Mouse (Mus musculus): Measurements from ENCODE around the gene Mpped2.

The Mpped2 gene

GRCm38 (mm10) chr2:106696372-106696771, 3.3 kb downstream of the Mpped2 start:
- DNase-seq (ENCODE audit: low read depth, low spot score) = no peak

GRCm38 (mm10) chr2:106705664-106706063, 12.6 kb downstream of the Mpped2 start:
- DNase-seq (ENCODE audit: low read depth, low spot score) = no peak

GRCm38 (mm10) chr2:106707136-106707535, 14.1 kb downstream of the Mpped2 start:
- no peak for DNase-seq (ENCODE audit: low read depth, low spot score)

GRCm38 (mm10) chr2:106710862-106711477, 17.9 kb downstream of the Mpped2 start:
- DNase-seq (ENCODE audit: low read depth, low spot score) = no peak

- DNase-seq (ENCODE audit: low read depth, low spot score) = no peak
Measured at GRCm38 (mm10) chr2:106711506-106711905, 18.4 kb downstream of the Mpped2 start.

- no peak for DNase-seq (ENCODE audit: low read depth, low spot score)
Measured at GRCm38 (mm10) chr2:106713151-106713550, 20.1 kb downstream of the Mpped2 start.

GRCm38 (mm10) chr2:106715674-106716364, 22.8 kb downstream of the Mpped2 start:
- DNase-seq (ENCODE audit: low read depth, low spot score) = no peak

GRCm38 (mm10) chr2:106716365-106716717, 23.3 kb downstream of the Mpped2 start:
- no peak for DNase-seq (ENCODE audit: low read depth, low spot score)

- no peak for DNase-seq (ENCODE audit: low read depth, low spot score)
Measured at GRCm38 (mm10) chr2:106718888-106719287, 25.8 kb downstream of the Mpped2 start.

GRCm38 (mm10) chr2:106719434-106719833, 26.4 kb downstream of the Mpped2 start:
- no peak for DNase-seq (ENCODE audit: low read depth, low spot score)

GRCm38 (mm10) chr2:106720644-106721043, 27.6 kb downstream of the Mpped2 start:
- DNase-seq (ENCODE audit: low read depth, low spot score) = no peak

- no peak for DNase-seq (ENCODE audit: low read depth, low spot score)
Measured at GRCm38 (mm10) chr2:106722020-106722419, 29.0 kb downstream of the Mpped2 start.

GRCm38 (mm10) chr2:106729951-106730564, 37.0 kb downstream of the Mpped2 start:
- DNase-seq (ENCODE audit: low read depth, low spot score) = no peak

- DNase-seq (ENCODE audit: low read depth, low spot score) = no peak
Measured at GRCm38 (mm10) chr2:106730608-106731007, 37.5 kb downstream of the Mpped2 start.

GRCm38 (mm10) chr2:106731478-106731877, 38.4 kb downstream of the Mpped2 start:
- DNase-seq (ENCODE audit: low read depth, low spot score) = no peak

- no peak for DNase-seq (ENCODE audit: low read depth, low spot score)
Measured at GRCm38 (mm10) chr2:106732171-106732570, 39.1 kb downstream of the Mpped2 start.

GRCm38 (mm10) chr2:106733396-106733795, 40.3 kb downstream of the Mpped2 start:
- DNase-seq (ENCODE audit: low read depth, low spot score) = no peak

GRCm38 (mm10) chr2:106734004-106734403, 40.9 kb downstream of the Mpped2 start:
- no peak for DNase-seq (ENCODE audit: low read depth, low spot score)

GRCm38 (mm10) chr2:106735211-106735610, 42.1 kb downstream of the Mpped2 start:
- no peak for DNase-seq (ENCODE audit: low read depth, low spot score)

GRCm38 (mm10) chr2:106735792-106736359, 42.8 kb downstream of the Mpped2 start:
- DNase-seq (ENCODE audit: low read depth, low spot score) = no peak

- no peak for DNase-seq (ENCODE audit: low read depth, low spot score)
Measured at GRCm38 (mm10) chr2:106738951-106739350, 45.9 kb downstream of the Mpped2 start.

- DNase-seq (ENCODE audit: low read depth, low spot score) = peak; percentile 16
Measured at GRCm38 (mm10) chr2:106744086-106744485, 51.0 kb downstream of the Mpped2 start.

- peak; percentile 8 for DNase-seq (ENCODE audit: low read depth, low spot score)
Measured at GRCm38 (mm10) chr2:106744601-106745000, 51.5 kb downstream of the Mpped2 start.

Data from retina, postnatal 7 days (tissue).